Mouse (Mus musculus) T-helper 1 cell (primary cell): ENCODE measurements around the gene Gm14288.
"Not testable (repeated sequence)": the region's sequence is repeated elsewhere in the genome, so short reads cannot be mapped to it uniquely, and the experiment has no call there.

Experiments
- in situ Hi-C: fragments of 300-600 bp; cut with MboI, MseI; formaldehyde crosslinking; loops from one replicate; pipeline ENCODE4 v1.15.1; 2025; ENCODE audit warnings: high pct_unique_total_duplicates

Gene Gm14288

DNA sequence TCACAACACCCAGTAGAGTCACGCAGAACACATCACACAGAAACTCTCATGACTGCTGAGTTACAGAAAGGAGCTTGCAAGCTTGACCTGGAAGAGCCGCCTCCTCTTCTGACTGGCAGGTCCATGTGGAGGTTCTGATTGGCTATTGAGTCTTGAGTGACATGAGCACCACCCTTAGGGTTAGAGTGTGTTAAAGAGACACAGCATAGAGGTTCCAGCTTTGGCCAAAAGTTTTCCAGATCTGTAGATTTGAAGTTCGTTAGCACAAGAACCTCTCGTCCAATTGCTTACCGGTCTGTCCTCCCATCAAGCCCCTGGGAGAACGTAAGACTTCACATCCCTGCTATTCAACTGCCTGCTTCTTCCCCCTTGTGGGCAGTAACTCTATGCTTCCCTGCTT, at the start of gene Gm14288:
Gm14288 (minus strand) TSS at position 101 of the 400 bp plus-strand sequence.
- in situ Hi-C loops: not testable (repeated sequence)

- in situ Hi-C loops: loop anchor here (25.0 kb wide), 1 partner anchor 1471 kb away; the partner anchor contains the start of gene Gm14410
These were observed 59.7 kb downstream of the Gm14288 start, which contains the start of gene Gm2007 for GRCm38 (mm10) chr2:175741237-175741636. Gene Gm2007 (plus strand): TSS chr2:175741537.
